Mouse (Mus musculus) megakaryocyte-erythroid progenitor cell, adult 5 weeks (primary cell): ENCODE results near the gene Ada. TPM values are rescaled to one million over a fixed set of nuclear protein-coding genes. Genes with fewer than 3 reads are reported as not detected.

Experiments used
- polyA plus RNA-seq: library from polyadenylated mRNA; stranded (reverse); fragments of >175 nt; gene quantifications from 2 replicates; pipeline ENCODE4 v1.2.3, GENCODE M21; 2012

Gene Ada
- 35.9 and 36.2 TPM in 2 replicates for polyA plus RNA-seq

DNA sequence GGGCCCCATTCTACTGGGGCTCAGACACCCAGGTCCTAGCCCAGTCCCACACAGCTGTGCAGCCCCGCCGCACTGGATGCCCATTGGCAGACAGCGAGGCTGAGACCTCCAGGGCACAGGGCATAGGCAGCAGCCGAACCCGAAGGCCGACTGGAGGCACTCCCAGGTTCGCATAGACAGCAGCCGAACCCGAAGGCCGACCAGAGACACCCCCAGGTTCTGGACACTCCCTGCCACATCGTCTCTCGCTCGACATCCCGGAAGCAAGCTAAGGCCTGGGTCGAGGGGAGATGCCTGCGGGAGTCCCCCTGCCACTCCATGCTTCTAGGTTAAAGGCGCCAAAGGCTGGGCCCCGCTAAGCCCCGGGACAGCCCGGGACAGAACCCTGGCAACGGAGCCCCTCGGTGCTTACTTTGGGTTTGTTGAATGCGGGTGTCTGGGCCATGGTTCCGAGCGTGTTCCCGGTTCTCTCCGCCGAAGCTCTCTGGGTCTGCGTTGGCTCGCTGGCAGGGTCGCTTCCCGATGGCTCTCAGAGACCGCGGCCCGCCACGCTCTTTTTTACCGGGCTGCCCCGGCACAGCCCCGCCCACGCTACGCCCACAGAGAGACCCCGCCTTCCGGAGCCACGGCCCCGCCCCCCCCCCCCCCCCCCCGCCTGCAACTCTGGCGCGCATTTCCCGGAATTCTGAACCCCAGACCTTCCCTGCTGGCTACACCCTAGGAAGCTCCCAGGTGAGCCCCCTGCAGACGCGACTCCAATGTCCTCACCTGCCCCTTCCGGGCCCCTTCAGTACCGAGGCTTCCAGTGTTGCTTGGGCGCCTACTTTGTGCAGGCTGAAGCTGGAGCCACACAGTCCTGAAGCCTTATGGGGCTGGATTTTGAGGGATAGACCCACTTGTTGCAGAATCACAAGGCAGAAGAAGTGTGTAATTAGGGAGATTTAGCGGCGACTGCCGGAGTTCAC lies at the start of gene Ada:
Ada (minus strand) TSS at position 593 of the 965 bp plus-strand sequence.

Other genes with a start within 250 kb of the Ada start
- 0.65 and 1.2 TPM in 2 replicates for gene Hnf4a, start 243.4 kb downstream of the Ada start, polyA plus RNA-seq
- 12.6 and 16.3 TPM in 2 replicates for gene Ttpal, start 147.9 kb downstream of the Ada start, polyA plus RNA-seq
- 118 and 119 TPM in 2 replicates for gene Serinc3, start 105.1 kb downstream of the Ada start, polyA plus RNA-seq
- 294 and 339 TPM in 2 replicates for gene Pkig, start 91.9 kb downstream of the Ada start, polyA plus RNA-seq
- gene Ccn5, start 70.6 kb upstream of the Ada start, polyA plus RNA-seq, result 0.06 TPM in 1 of 2 replicates, not detected in the other
- gene Kcnk15, start 103.4 kb upstream of the Ada start, polyA plus RNA-seq, result not detected in 2 replicates
- not detected in 2 replicates for gene Rims4, start 168.4 kb upstream of the Ada start, polyA plus RNA-seq
- 46.4 and 51.1 TPM in 2 replicates for gene Ywhab, start 244.7 kb upstream of the Ada start, polyA plus RNA-seq